Comparison of ENCODE assay signal across 8 mouse cellular contexts in genomic region chrX:136203664-136204066, GRCm38 (mm10). TPM values are rescaled to one million over a fixed set of nuclear protein-coding genes. Genes with fewer than 3 reads are reported as not detected.
DNase-seq lines count a peak whose midpoint lies in the region; ATAC-seq and TF ChIP-seq lines count a peak whose summit lies in the region.

Gene Tceal5, minus strand, starts transcription at chrX:136203876.

- H3K27ac ChIP-seq in kidney, adult 2 months (ENCODE audit: insufficient read depth, low read depth, low read length), result no peak within 1 kb of the TSS
- H3K27ac ChIP-seq in embryonic facial prominence, embryonic 10.5 days (replicated peaks), result peak within 1 kb of the TSS; percentile 44

- ATAC-seq in granulocyte monocyte progenitor cell, adult 5-6 weeks (replicated peaks; ENCODE audit: poor library complexity, severe bottlenecking), result peak; percentile 77

- no peak for TF ChIP-seq CTCF in kidney, adult 2 months (conservative IDR thresholded peaks at IDR 0.05; ENCODE audit: insufficient read depth, insufficient read length, low read depth, low read length)

- H3K27me3 ChIP-seq in kidney, adult 2 months (replicated peaks; ENCODE audit: control insufficient read depth, insufficient read depth, low read length), result no peaks in the 10 kb centered on the region
- peaks cover 39% of the 10 kb centered on the region for H3K27me3 ChIP-seq in embryonic facial prominence, embryonic 10.5 days (replicated peaks; ENCODE audit: low read depth, poor library complexity, severe bottlenecking)

- H3K36me3 ChIP-seq in kidney, adult 2 months (ENCODE audit: control insufficient read depth, insufficient read depth, low read length), result no peaks in the 10 kb centered on the region
- H3K36me3 ChIP-seq in embryonic facial prominence, embryonic 10.5 days (replicated peaks), result no peaks in the 10 kb centered on the region

- TF ChIP-seq POLR2A in kidney, adult 2 months (IDR thresholded peaks at IDR 0.05; ENCODE audit: low read depth, low read length), result no peak

- WGBS in kidney, adult 2 months, result 0% methylated on average over 9 of the region's 9 CpGs
- 25% methylated on average over 9 of the region's 9 CpGs for WGBS in embryonic facial prominence, embryonic 10.5 days

- H3K4me1 ChIP-seq in kidney, adult 2 months (ENCODE audit: control insufficient read depth, insufficient read depth, low read length), result no peaks in the 10 kb centered on the region; the same call in 1 of the 2 replicates
- peaks cover 5% of the 10 kb centered on the region for H3K4me1 ChIP-seq in embryonic facial prominence, embryonic 10.5 days

- H3K4me3 ChIP-seq in kidney, adult 2 months (ENCODE audit: insufficient read depth, low read depth, low read length), result peak within 1 kb of the TSS; percentile 44
- H3K4me3 ChIP-seq in embryonic facial prominence, embryonic 10.5 days, result peak within 1 kb of the TSS; percentile 57

- no peaks in the 10 kb centered on the region for H3K9me3 ChIP-seq in embryonic facial prominence, embryonic 10.5 days

- no peak for DNase-seq in kidney, adult 2 months
- no peak for DNase-seq in kidney, postnatal 36 days
- DNase-seq in embryonic facial prominence, embryonic 10.5 days (ENCODE audit: low spot score), result peak; percentile 67
- DNase-seq in layer of hippocampus, postnatal 14 days (ENCODE audit: low spot score in 2 of 2), result peak; percentile 37 to 55
- DNase-seq in lung, postnatal 10 days, result peak; percentile 4
- peak; percentile 55 for DNase-seq in right cerebral cortex, postnatal 4 days
- DNase-seq in spleen, postnatal 36 days (ENCODE audit: low spot score in 2 of 2), result no peak

RNA-seq across cellular contexts. Expression of gene Tceal5, which starts in this region (rescaled TPM):
- 0.20 and 0.39 TPM in 2 replicates for polyA plus RNA-seq in kidney, adult 2 months (2012; rRNA removed)
- 4.8 and 5.6 TPM in 2 replicates for polyA plus RNA-seq in embryonic facial prominence, embryonic 10.5 days (2016; fragmentation: Nextera tagmentation; extraction: Ambion mirVana)
- not detected in 2 replicates for total RNA-seq in granulocyte monocyte progenitor cell, adult 5-6 weeks (2014; fragmentation: Nextera tagmentation)
- total RNA-seq in granulocyte monocyte progenitor cell, adult 5-6 weeks (2017), result not detected in 2 replicates
- total RNA-seq in layer of hippocampus, postnatal 14 days (2021), result 100 to 1,000 TPM; 110 to 134 TPM

Comparison
In these comparisons a context has a peak if more than half of its experiments do, and no peak if none do; other contexts are left out.
1. RNA of gene Tceal5 (total RNA-seq): 110 to 134 TPM in layer of hippocampus, postnatal 14 days; not detected in granulocyte monocyte progenitor cell, adult 5-6 weeks; every median in the first group is over 100 times any median in the second.
2. Peak in ATAC-seq in granulocyte monocyte progenitor cell, adult 5-6 weeks; RNA of the gene not detected or under 1 TPM.
3. DNase-seq: peak in embryonic facial prominence, embryonic 10.5 days (single experiment), layer of hippocampus, postnatal 14 days (2 of 2), lung, postnatal 10 days (single experiment) and right cerebral cortex, postnatal 4 days (single experiment); none in kidney, adult 2 months (single experiment), kidney, postnatal 36 days (0 of 2) and spleen, postnatal 36 days (0 of 2).